Mouse (Mus musculus) myocyte (in vitro differentiated cells): ENCODE results near the gene Vamp8. TPM values are rescaled to one million over a fixed set of nuclear protein-coding genes. Genes with fewer than 3 reads are reported as not detected.

Experiments used
- H3K27me3 ChIP-seq: one replicate; pipeline ENCODE4 v1.6.1; 2011; ENCODE audit not compliant: control insufficient read depth, insufficient read depth, insufficient read length
- H3K36me3 ChIP-seq: one replicate; pipeline ENCODE4 v1.6.1; 2011; ENCODE audit not compliant: control insufficient read depth, insufficient read depth
- H3K4me2 ChIP-seq: one replicate; pipeline ENCODE4 v1.6.1; 2011; ENCODE audit warnings: low read depth, control low read depth
- H3K4me3 ChIP-seq: one replicate; pipeline ENCODE4 v1.5.1; 2011; ENCODE audit warnings: mild to moderate bottlenecking, control low read depth, moderate library complexity
- H3K79me2 ChIP-seq: one replicate; pipeline ENCODE4 v1.6.1; 2011; ENCODE audit not compliant: control insufficient read depth, insufficient read depth
- H3ac ChIP-seq: one replicate; pipeline ENCODE4 v1.6.1; 2011; ENCODE audit not compliant: control insufficient read depth, insufficient read length
- CEBPB ChIP-seq: IDR thresholded peaks from 2 replicates; pipeline ENCODE4 v1.6.1; 2011; ENCODE audit warnings: mild to moderate bottlenecking, moderate library complexity; ENCODE audit not compliant: poor library complexity, insufficient read depth, severe bottlenecking
- E2F4 ChIP-seq: IDR thresholded peaks from one replicate; pipeline ENCODE4 v1.6.1; 2011; ENCODE audit warnings: mild to moderate bottlenecking, control low read depth, moderate library complexity; ENCODE audit not compliant: insufficient read depth
- MAX ChIP-seq: IDR thresholded peaks from one replicate; pipeline ENCODE4 v1.6.1; 2011; ENCODE audit warnings: low read depth, mild to moderate bottlenecking, control low read depth
- MYOD1 ChIP-seq, 3 experiments: IDR thresholded peaks; one replicate each; pipeline ENCODE4 v1.6.1; 2011; ENCODE audit warnings: control low read depth in 2 of 3, low read depth in 2 of 3, mild to moderate bottlenecking in 2 of 3, moderate library complexity in 1 of 3; ENCODE audit not compliant: insufficient read length in 2 of 3, control insufficient read depth in 1 of 3
- MYOG ChIP-seq, 3 experiments: IDR thresholded peaks; one replicate each; pipeline ENCODE4 v1.6.1; 2011; ENCODE audit warnings: control low read depth in 2 of 3, low read depth in 2 of 3, mild to moderate bottlenecking in 2 of 3; ENCODE audit not compliant: insufficient read length in 2 of 3, control insufficient read depth in 1 of 3, insufficient read depth in 1 of 3
- POLR2A ChIP-seq: IDR thresholded peaks from one replicate; pipeline ENCODE4 v1.6.1; 2011; ENCODE audit warnings: low read depth, mild to moderate bottlenecking, control low read depth, moderate library complexity; ENCODE audit not compliant: insufficient read length
- POLR2AphosphoS2 ChIP-seq: IDR thresholded peaks from one replicate; pipeline ENCODE4 v1.6.1; 2011; ENCODE audit warnings: low read depth, control low read depth; ENCODE audit not compliant: insufficient read length
- REST ChIP-seq: IDR thresholded peaks from one replicate; pipeline ENCODE4 v1.6.1; 2011; ENCODE audit warnings: mild to moderate bottlenecking, control low read depth, moderate library complexity; ENCODE audit not compliant: insufficient read depth, insufficient read length
- SRF ChIP-seq: IDR thresholded peaks from one replicate; pipeline ENCODE4 v1.6.1; 2011; ENCODE audit warnings: low read depth; ENCODE audit not compliant: control insufficient read depth, insufficient read length
- TCF12 ChIP-seq: IDR thresholded peaks from one replicate; pipeline ENCODE4 v1.6.1; 2011; ENCODE audit warnings: mild to moderate bottlenecking, control low read depth; ENCODE audit not compliant: poor library complexity, insufficient read depth, severe bottlenecking
- TCF3 ChIP-seq: IDR thresholded peaks from one replicate; pipeline ENCODE4 v1.6.1; 2011; ENCODE audit warnings: low read depth, control low read depth; ENCODE audit not compliant: insufficient read length
- USF1 ChIP-seq: IDR thresholded peaks from one replicate; pipeline ENCODE4 v1.6.1; 2011; ENCODE audit warnings: low read depth, mild to moderate bottlenecking, control low read depth, moderate library complexity
- polyA plus RNA-seq: library from polyadenylated mRNA; unstranded; fragments of >200 nt; fragmentation: generic; extraction: Trizol; gene quantifications from one replicate; pipeline ENCODE4 v1.2.1, GENCODE M21; 2012; ENCODE audit warnings: missing spikeins

Vamp8 gene
- polyA plus RNA-seq, 1 experiment: 107 TPM

GRCm38 (mm10) chr6:72390795-72391521 lies 455 bp upstream of the Vamp8 start:
- TF ChIP-seq MYOG (IDR thresholded peaks at IDR 0.05; ENCODE audit: control insufficient read depth in 1 of 3, insufficient read depth in 1 of 3, insufficient read length in 2 of 3, low read depth in 2 of 3) (no peak), TCF3 (no peak), MYOD1 (IDR thresholded peaks at IDR 0.05; ENCODE audit: control insufficient read depth in 1 of 3, insufficient read length in 2 of 3, low read depth in 2 of 3) (no peak)
- H3K36me3 ChIP-seq: peaks cover 3% of the 10 kb centered on the region
- H3K79me2 ChIP-seq: no peaks in the 10 kb centered on the region
- no peaks in the 10 kb centered on the region for H3K27me3 ChIP-seq
- H3K4me3 ChIP-seq: peak overlapping the region; percentile 80
- H3K4me2 ChIP-seq: peak overlapping the region; percentile 79
- H3ac ChIP-seq: peak overlapping the region; percentile 32

GRCm38 (mm10) chr6:72389471-72389940 lies 997 bp downstream of the Vamp8 start:
- no peaks in the 10 kb centered on the region for H3K79me2 ChIP-seq
- TF ChIP-seq MYOG (IDR thresholded peaks at IDR 0.05; ENCODE audit: control insufficient read depth in 1 of 3, insufficient read depth in 1 of 3, insufficient read length in 2 of 3, low read depth in 2 of 3) (no peak), MYOD1 (IDR thresholded peaks at IDR 0.05; ENCODE audit: control insufficient read depth in 1 of 3, insufficient read length in 2 of 3, low read depth in 2 of 3) (peak in 1 of 3 experiments; percentile 55), POLR2A (no peak)
- H3K27me3 ChIP-seq: no peaks in the 10 kb centered on the region
- peaks cover 3% of the 10 kb centered on the region for H3K36me3 ChIP-seq
- peak overlapping the region; percentile 32 for H3ac ChIP-seq
- peak overlapping the region; percentile 80 for H3K4me3 ChIP-seq
- H3K4me2 ChIP-seq: peak overlapping the region; percentile 79

DNA sequence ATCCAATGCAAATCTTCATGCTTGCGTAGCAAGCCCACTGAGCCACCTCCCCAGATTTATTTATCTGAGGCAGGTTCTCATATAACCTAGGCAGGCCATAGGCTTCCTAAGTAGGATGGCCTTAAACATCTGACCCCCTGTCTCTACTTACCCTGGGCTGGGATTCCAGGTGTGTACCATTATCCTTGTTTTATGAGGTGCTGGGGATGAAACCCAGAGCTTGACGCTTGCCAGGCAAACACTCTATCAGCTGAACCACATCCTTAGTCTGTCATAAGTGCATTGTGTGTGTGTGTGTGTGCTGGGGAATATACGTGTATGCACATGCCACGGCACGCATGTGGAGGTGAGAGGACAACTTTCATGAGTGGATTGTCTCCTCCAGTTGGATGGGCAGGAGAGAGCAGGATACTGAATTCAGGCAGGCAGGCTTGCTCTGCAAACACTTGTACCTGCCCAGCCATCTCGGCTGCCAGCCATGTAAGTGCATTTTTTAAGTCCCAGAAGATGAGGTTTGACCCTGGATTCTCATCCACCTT lies 1.6 kb downstream of the Vamp8 start:
- TF ChIP-seq POLR2A: no peak
- TF ChIP-seq TCF12: no peak
- no peak for TF ChIP-seq TCF3
- no peak for TF ChIP-seq MAX
- TF ChIP-seq POLR2AphosphoS2: no peak
- no peak for TF ChIP-seq SRF
- TF ChIP-seq MYOG (IDR thresholded peaks at IDR 0.05; ENCODE audit: control insufficient read depth in 1 of 3, insufficient read depth in 1 of 3, insufficient read length in 2 of 3, low read depth in 2 of 3): no peak
- TF ChIP-seq REST: no peak
- no peak for TF ChIP-seq CEBPB
- no peak for TF ChIP-seq E2F4
- H3K4me3 ChIP-seq: peak overlapping the region; percentile 80

GRCm38 (mm10) chr6:72388266-72388665 lies 2.2 kb downstream of the Vamp8 start:
- Histone ChIP-seq H3K36me3 (peaks cover 3% of the 10 kb centered on the region), H3K79me2 (no peaks in the 10 kb centered on the region), H3K4me2 (no peak overlapping the region), H3K4me3 (no peak overlapping the region), H3K27me3 (no peaks in the 10 kb centered on the region), H3ac (no peak overlapping the region)
- TF ChIP-seq MAX: no peak
- TF ChIP-seq TCF3: no peak
- TF ChIP-seq POLR2A: no peak
- TF ChIP-seq USF1: no peak
- TF ChIP-seq MYOD1 (IDR thresholded peaks at IDR 0.05; ENCODE audit: control insufficient read depth in 1 of 3, insufficient read length in 2 of 3, low read depth in 2 of 3): no peak
- no peak for TF ChIP-seq POLR2AphosphoS2
- no peak for TF ChIP-seq SRF
- no peak for TF ChIP-seq MYOG (IDR thresholded peaks at IDR 0.05; ENCODE audit: control insufficient read depth in 1 of 3, insufficient read depth in 1 of 3, insufficient read length in 2 of 3, low read depth in 2 of 3)
- no peak for TF ChIP-seq REST
- no peak for TF ChIP-seq TCF12
- no peak for TF ChIP-seq E2F4
- TF ChIP-seq CEBPB: no peak

More for the DNA sequence above, 1.6 kb downstream of the Vamp8 start:
- H3K79me2 ChIP-seq: no peaks in the 10 kb centered on the region
- no peak overlapping the region for H3ac ChIP-seq
- H3K36me3 ChIP-seq: peaks cover 3% of the 10 kb centered on the region
- H3K27me3 ChIP-seq: no peaks in the 10 kb centered on the region
- H3K4me2 ChIP-seq: peak overlapping the region; percentile 79

DNA sequence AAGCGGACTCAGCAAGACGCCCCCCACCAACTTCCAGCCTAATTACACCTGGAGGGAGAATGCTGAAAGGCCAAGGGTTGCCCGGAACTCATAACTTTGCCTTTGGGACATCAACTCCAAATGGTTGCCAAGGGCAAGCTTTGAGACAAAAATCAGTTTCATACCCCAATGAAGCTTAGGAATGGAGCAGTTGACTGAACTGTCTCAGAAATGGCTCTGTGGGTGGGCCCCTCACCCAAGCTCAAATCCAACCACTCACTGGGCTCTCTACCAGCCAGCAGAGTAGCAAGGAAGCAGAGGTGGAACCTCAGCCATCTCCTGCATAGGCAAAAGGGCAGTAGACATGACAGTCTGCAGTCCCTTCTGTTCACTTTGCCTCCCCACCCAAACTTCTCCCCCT lies 2.7 kb downstream of the Vamp8 start:
- Histone ChIP-seq H3ac (no peak overlapping the region), H3K27me3 (no peaks in the 10 kb centered on the region), H3K36me3 (peaks cover 3% of the 10 kb centered on the region), H3K4me2 (no peak overlapping the region), H3K79me2 (no peaks in the 10 kb centered on the region), H3K4me3 (no peak overlapping the region)
- TF ChIP-seq REST: no peak
- no peak for TF ChIP-seq USF1
- TF ChIP-seq MYOG (IDR thresholded peaks at IDR 0.05; ENCODE audit: control insufficient read depth in 1 of 3, insufficient read depth in 1 of 3, insufficient read length in 2 of 3, low read depth in 2 of 3): no peak
- TF ChIP-seq POLR2AphosphoS2: no peak
- no peak for TF ChIP-seq MAX
- no peak for TF ChIP-seq TCF3
- no peak for TF ChIP-seq POLR2A
- TF ChIP-seq E2F4: no peak
- TF ChIP-seq MYOD1 (IDR thresholded peaks at IDR 0.05; ENCODE audit: control insufficient read depth in 1 of 3, insufficient read length in 2 of 3, low read depth in 2 of 3): no peak
- no peak for TF ChIP-seq CEBPB
- TF ChIP-seq SRF: no peak
- TF ChIP-seq TCF12: no peak
